Mouse (Mus musculus) heart, postnatal 0 days (tissue): Measurements from ENCODE around the gene Fam168a.

Experiments used
- CTCF ChIP-seq: IDR thresholded peaks from 2 replicates; pipeline ENCODE4 v1.5.1; 2016; ENCODE audit warnings: antibody characterized with exemption, control low read depth, low read depth
- EP300 ChIP-seq: IDR thresholded peaks from 2 replicates; pipeline ENCODE4 v1.6.1; 2016; ENCODE audit warnings: antibody characterized with exemption, low read depth

GRCm38 (mm10) chr7:100816759-100817441, 110.5 kb downstream of the Fam168a start:
- TF ChIP-seq EP300: no peak
- TF ChIP-seq CTCF: no peak
